Mouse (Mus musculus): ENCODE data around the gene U2surp. TPM values are rescaled to one million over a fixed set of nuclear protein-coding genes. Genes with fewer than 3 reads are reported as not detected.

Gene U2surp
- polyA plus RNA-seq, 1 experiment = 12.0 TPM

DNA sequence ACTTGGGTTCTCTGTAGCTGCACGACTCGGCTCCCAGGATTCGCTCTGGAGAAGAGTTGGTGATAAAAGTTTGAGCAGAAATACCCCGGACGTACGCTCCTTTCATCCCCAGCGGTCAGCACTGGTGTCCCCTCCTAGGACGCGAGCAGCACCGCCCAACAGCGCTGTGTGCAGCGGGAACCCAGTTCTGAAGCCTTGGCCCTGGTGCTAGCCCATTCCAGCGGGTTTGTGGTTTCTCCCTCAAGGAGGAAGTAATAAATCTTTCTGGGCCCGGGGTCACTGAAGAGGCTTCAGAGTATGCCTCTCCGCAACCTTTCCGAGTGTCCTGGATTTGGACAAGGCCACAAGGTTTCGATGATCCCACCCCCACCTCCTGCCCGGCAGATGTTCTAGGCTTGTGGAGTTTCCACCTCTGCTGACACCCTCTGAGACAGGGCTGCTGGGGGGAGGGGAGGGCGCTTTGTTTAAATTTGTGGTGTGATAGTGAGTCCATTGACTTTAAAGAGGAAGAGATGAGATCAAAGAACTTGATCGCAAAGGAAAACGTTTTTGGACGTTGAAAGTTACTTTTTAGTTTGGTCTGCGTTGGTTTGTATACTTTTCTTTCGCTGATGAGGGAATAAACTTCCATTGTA is 104.1 kb downstream of the U2surp start:
- Histone ChIP-seq H3K27me3 (ENCODE audit: control insufficient read depth, insufficient read depth, insufficient read length) (no peaks in the 10 kb centered on the region), H3K79me2 (ENCODE audit: control insufficient read depth, insufficient read depth) (peaks cover 42% of the 10 kb centered on the region), H3K36me3 (ENCODE audit: control insufficient read depth, insufficient read depth) (peaks cover 24% of the 10 kb centered on the region), H3K4me3 (ENCODE audit: insufficient read depth, poor library complexity, severe bottlenecking) (peak overlapping the region; percentile 60), H3K79me3 (ENCODE audit: low read depth) (peaks cover 21% of the 10 kb centered on the region), H3ac (ENCODE audit: control insufficient read depth, insufficient read length, low read depth) (peak overlapping the region; percentile 53)
- TF ChIP-seq USF1 (IDR thresholded peaks at IDR 0.05; ENCODE audit: low read depth) (no peak), MAX (IDR thresholded peaks at IDR 0.05) (peak; percentile 12), MYOG (IDR thresholded peaks at IDR 0.05; ENCODE audit: control insufficient read depth, extremely low read depth, insufficient read length) (no peak), FOSL1 (IDR thresholded peaks at IDR 0.05; ENCODE audit: insufficient read depth, low read length, poor library complexity, severe bottlenecking) (no peak)

Other genes with a start within 250 kb of the U2surp start
- gene Chst2, start 105.3 kb downstream of the U2surp start, polyA plus RNA-seq (2012; fragmentation: generic; extraction: Trizol) = 45.5 TPM
- gene Paqr9, start 47.7 kb upstream of the U2surp start, polyA plus RNA-seq (2012; fragmentation: generic; extraction: Trizol) = under 0.01 TPM
- 54.9 TPM for gene Pcolce2, start 125.6 kb upstream of the U2surp start, polyA plus RNA-seq (2012; fragmentation: generic; extraction: Trizol)
- gene Trpc1, start 238.4 kb upstream of the U2surp start, polyA plus RNA-seq (2012; fragmentation: generic; extraction: Trizol) = 0.30 TPM